Mouse (Mus musculus) large intestine, adult 2 months (tissue): Measurements from ENCODE around the gene Tmem219. TPM values are rescaled to one million over a fixed set of nuclear protein-coding genes. Genes with fewer than 3 reads are reported as not detected.

Experiments used
- polyA plus RNA-seq: library from polyadenylated mRNA; depleted of rRNA; stranded (reverse); fragments of >200 nt; gene quantifications from 2 replicates; pipeline ENCODE4 v1.2.3, GENCODE M21; 2012; rRNA removed

The Tmem219 gene
- polyA plus RNA-seq, 1 experiment, result 64.4 TPM

Other genes starting within 250 kb of the Tmem219 start
- gene Sult1a1, start 246.5 kb downstream of the Tmem219 start, polyA plus RNA-seq, result 8.5 and 9.5 TPM in 2 replicates
- gene Bola2, start 227.5 kb downstream of the Tmem219 start, polyA plus RNA-seq, result 49.0 and 63.3 TPM in 2 replicates
- 8.8 and 12.0 TPM in 2 replicates for gene Slx1b, start 227.1 kb downstream of the Tmem219 start, polyA plus RNA-seq
- 137 and 143 TPM in 2 replicates for gene Coro1a, start 215.1 kb downstream of the Tmem219 start, polyA plus RNA-seq
- gene Mapk3, start 163.3 kb downstream of the Tmem219 start, polyA plus RNA-seq, result 497 and 498 TPM in 2 replicates
- gene Gdpd3, start 156.6 kb downstream of the Tmem219 start, polyA plus RNA-seq, result 32.7 and 34.4 TPM in 2 replicates
- 84.4 and 90.5 TPM in 2 replicates for gene Ypel3, start 146.0 kb downstream of the Tmem219 start, polyA plus RNA-seq
- 0.87 and 1.6 TPM in 2 replicates for gene Tbx6, start 141.4 kb downstream of the Tmem219 start, polyA plus RNA-seq
- 245 and 253 TPM in 2 replicates for gene Ppp4c, start 130.4 kb downstream of the Tmem219 start, polyA plus RNA-seq
- 1.9 and 2.6 TPM in 2 replicates for gene Fam57b, start 125.2 kb downstream of the Tmem219 start, polyA plus RNA-seq
- gene 4930451I11Rik, start 91.3 kb downstream of the Tmem219 start, polyA plus RNA-seq, result not detected in 2 replicates
- gene Doc2a, start 75.5 kb downstream of the Tmem219 start, polyA plus RNA-seq, result not detected in 2 replicates
- gene Hirip3, start 60.9 kb downstream of the Tmem219 start, polyA plus RNA-seq, result 9.4 and 13.4 TPM in 2 replicates
- gene Ino80e, start 60.5 kb downstream of the Tmem219 start, polyA plus RNA-seq, result 36.5 and 39.3 TPM in 2 replicates
- 37.8 and 51.7 TPM in 2 replicates for gene Taok2, start 38.2 kb downstream of the Tmem219 start, polyA plus RNA-seq
- gene Kctd13, start 6.0 kb upstream of the Tmem219 start, polyA plus RNA-seq, result 9.5 and 13.9 TPM in 2 replicates
- gene Asphd1, start 26.7 kb upstream of the Tmem219 start, polyA plus RNA-seq, result 0.43 and 0.45 TPM in 2 replicates
- gene Sez6l2, start 27.6 kb upstream of the Tmem219 start, polyA plus RNA-seq, result 2.9 and 3.4 TPM in 2 replicates
- 324 and 348 TPM in 2 replicates for gene Cdipt, start 53.0 kb upstream of the Tmem219 start, polyA plus RNA-seq
- gene Cdiptos, start 53.2 kb upstream of the Tmem219 start, polyA plus RNA-seq, result 0.80 and 1.1 TPM in 2 replicates
- gene Mvp, start 91.7 kb upstream of the Tmem219 start, polyA plus RNA-seq, result 185 and 289 TPM in 2 replicates
- gene Pagr1b, start 93.6 kb upstream of the Tmem219 start, polyA plus RNA-seq, result 0.45 and 3.0 TPM in 2 replicates
- 5.3 and 11.3 TPM in 2 replicates for gene Pagr1a, start 94.4 kb upstream of the Tmem219 start, polyA plus RNA-seq
- 22.1 and 23.8 TPM in 2 replicates for gene Gm42742, start 98.2 kb upstream of the Tmem219 start, polyA plus RNA-seq
- gene Prrt2, start 98.3 kb upstream of the Tmem219 start, polyA plus RNA-seq, result 1.7 and 2.5 TPM in 2 replicates
- 102 and 115 TPM in 2 replicates for gene Maz, start 104.1 kb upstream of the Tmem219 start, polyA plus RNA-seq
- 18.4 and 19.3 TPM in 2 replicates for gene Kif22, start 119.6 kb upstream of the Tmem219 start, polyA plus RNA-seq
- 7,033 and 9,267 TPM in 2 replicates for gene Zg16, start 164.4 kb upstream of the Tmem219 start, polyA plus RNA-seq
- gene AI467606, start 168.4 kb upstream of the Tmem219 start, polyA plus RNA-seq, result 12.4 and 16.5 TPM in 2 replicates
- 1.5 TPM in 2 replicates for gene Qprt, start 199.3 kb upstream of the Tmem219 start, polyA plus RNA-seq
- gene Spn, start 214.9 kb upstream of the Tmem219 start, polyA plus RNA-seq, result 3.7 and 5.7 TPM in 2 replicates